Mouse (Mus musculus) liver, adult 2 months (tissue): Measurements from ENCODE around the gene Gm17651.

ENCODE experiments used
- CTCF ChIP-seq: fragments of 200-500 bp; IDR thresholded peaks from 2 replicates; pipeline ENCODE4 v1.5.1; 2011; ENCODE audit warnings: low read depth, low read length, control low read depth
- POLR2A ChIP-seq: fragments of 200-500 bp; IDR thresholded peaks from 2 replicates; pipeline ENCODE4 v1.6.1; 2011; ENCODE audit warnings: low read length, control low read depth; ENCODE audit not compliant: insufficient read depth; ENCODE audit errors: extremely low read depth

DNA sequence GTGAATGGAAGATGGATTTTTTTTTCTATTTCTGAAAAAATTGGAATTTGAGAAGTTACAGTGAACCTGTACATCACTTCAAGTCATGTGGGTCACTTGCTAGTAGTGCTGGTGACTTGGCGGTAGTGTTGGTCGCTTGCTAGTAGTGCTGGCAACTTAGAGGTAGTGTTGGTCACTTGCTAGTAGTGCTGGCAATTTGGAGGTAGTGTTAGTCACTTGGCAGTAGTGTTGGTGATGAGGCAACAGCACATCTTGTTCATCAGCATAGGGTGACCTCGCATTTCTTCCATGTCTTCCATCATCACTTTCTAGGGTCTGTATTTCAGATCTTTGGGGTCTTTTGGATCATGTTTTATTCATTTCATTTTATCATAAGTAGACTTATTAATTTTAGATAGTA is 1.6 kb upstream of the Gm17651 start:
- TF ChIP-seq POLR2A, result no peak
- no peak for TF ChIP-seq CTCF
